ENCODE assay signal across 9 mouse cellular contexts in genomic region chr15:27625014-27625889, GRCm38 (mm10). TPM values are rescaled to one million over a fixed set of nuclear protein-coding genes. Genes with fewer than 3 reads are reported as not detected.
A peak's percentile ranks its signal among the peaks of the same experiment; 100 is the strongest.
DNase-seq lines count a peak whose midpoint lies in the region; ATAC-seq and TF ChIP-seq lines count a peak whose summit lies in the region.
"Had no signal": no experiment of that assay in that cellular context is flagged by ENCODE, and none has a peak within 500 bp of the region (broad histone marks: within the 10 kb centered on the region; RNA-seq: fewer than 3 reads in every experiment).

No protein-coding gene starts in this region.

- H3K4me1 ChIP-seq in lung, postnatal 0 days (ENCODE audit: insufficient read depth, low read depth, low read length) = peaks cover 6% of the 10 kb centered on the region; the same call in 1 of the 2 replicates
- peaks cover 5% of the 10 kb centered on the region; the same call in 1 of the 2 replicates for H3K4me1 ChIP-seq in stomach, postnatal 0 days (replicated peaks; ENCODE audit: control insufficient read depth, insufficient read depth)

- no peak for TF ChIP-seq EP300 in lung, postnatal 0 days (IDR thresholded peaks at IDR 0.05)
- no peak for TF ChIP-seq EP300 in stomach, postnatal 0 days (optimal IDR thresholded peaks at IDR 0.05)

- no peak overlapping the region for H3K4me2 ChIP-seq in lung, postnatal 0 days (replicated peaks; ENCODE audit: low read depth, low read length)
- no peak overlapping the region for H3K4me2 ChIP-seq in stomach, postnatal 0 days (replicated peaks; ENCODE audit: low read depth)
- H3K4me2 ChIP-seq: embryonic facial prominence, embryonic 15.5 days; limb, embryonic 13.5 days had no signal

- no peak overlapping the region for H3K4me3 ChIP-seq in lung, postnatal 0 days (ENCODE audit: low read depth, low read length)
- no peak overlapping the region for H3K4me3 ChIP-seq in stomach, postnatal 0 days (ENCODE audit: low read depth, low read length)
- H3K4me3 ChIP-seq: embryonic facial prominence, embryonic 15.5 days; limb, embryonic 13.5 days had no signal

- no peak overlapping the region for H3K27ac ChIP-seq in lung, postnatal 0 days (ENCODE audit: low read length)
- H3K27ac ChIP-seq in stomach, postnatal 0 days (replicated peaks) = no peak overlapping the region
- H3K27ac ChIP-seq: embryonic facial prominence, embryonic 15.5 days; limb, embryonic 13.5 days had no signal

- ATAC-seq in lung, postnatal 0 days = no peak
- peak; percentile 69 to 84 for ATAC-seq in hematopoietic stem cell, adult 5-6 weeks (replicated peaks in 1 of 2; ENCODE audit: insufficient read depth in 1 of 2, low FRiP score in 2 of 2, low TSS enrichment in 1 of 2, low read depth in 1 of 2, poor library complexity in 2 of 2, severe bottlenecking in 2 of 2)
- no peak for ATAC-seq in stomach, postnatal 0 days (ENCODE audit: low FRiP score, low TSS enrichment)

- no peaks in the 10 kb centered on the region for H3K36me3 ChIP-seq in lung, postnatal 0 days (ENCODE audit: insufficient read depth, low read length)
- 0 out of 2 replicates have a peak, but pooled peaks cover 10% of the 10 kb centered on the region for H3K36me3 ChIP-seq in stomach, postnatal 0 days (ENCODE audit: control insufficient read depth, insufficient read depth, low read length)

- no peaks in the 10 kb centered on the region for H3K27me3 ChIP-seq in lung, postnatal 0 days (replicated peaks; ENCODE audit: insufficient read depth, low read length)
- no peaks in the 10 kb centered on the region for H3K27me3 ChIP-seq in stomach, postnatal 0 days (ENCODE audit: control insufficient read depth, insufficient read depth, low read length)
- H3K27me3 ChIP-seq: embryonic facial prominence, embryonic 15.5 days; limb, embryonic 13.5 days had no signal

- WGBS in lung, postnatal 0 days = 80% methylated on average over 13 of the region's 13 CpGs
- 85% methylated on average over 13 of the region's 13 CpGs for WGBS in stomach, postnatal 0 days

- H3K9me3 ChIP-seq in lung, postnatal 0 days (ENCODE audit: low read length) = no peaks in the 10 kb centered on the region
- no peaks in the 10 kb centered on the region for H3K9me3 ChIP-seq in stomach, postnatal 0 days (ENCODE audit: control insufficient read depth, low read length)
- H3K9me3 ChIP-seq: embryonic facial prominence, embryonic 15.5 days; limb, embryonic 13.5 days had no signal

- peak; percentile 18 for DNase-seq in lung, postnatal 0 days (ENCODE audit: low spot score)
- DNase-seq in lung, adult 18-20 months = no peak
- peak; percentile 75 for DNase-seq in brain, adult 2 months (ENCODE audit: low read depth, low spot score)
- peak; percentile 25 for DNase-seq in spleen, adult 12 weeks (ENCODE audit: low spot score)
- DNase-seq in stomach, postnatal 0 days (ENCODE audit: low spot score) = no peak
- DNase-seq in layer of hippocampus, postnatal 14 days (ENCODE audit: low spot score in 2 of 2) = no peak

- H3K9ac ChIP-seq in lung, postnatal 0 days (replicated peaks; ENCODE audit: low read depth) = no peak overlapping the region
- H3K9ac ChIP-seq in stomach, postnatal 0 days (ENCODE audit: low read length) = no peak overlapping the region
- H3K9ac ChIP-seq: embryonic facial prominence, embryonic 15.5 days; limb, embryonic 13.5 days had no signal

- TF ChIP-seq CTCF in lung, postnatal 0 days (IDR thresholded peaks at IDR 0.05) = no peak
- no peak for TF ChIP-seq CTCF in stomach, postnatal 0 days (IDR thresholded peaks at IDR 0.05; ENCODE audit: low read depth)

RNA-seq across cellular contexts. Expression of gene Otulin, which starts 5.2 kb away (rescaled TPM):
- polyA plus RNA-seq in lung, postnatal 0 days (2015; fragmentation: Nextera tagmentation; extraction: Ambion mirVana) = 26.2 and 29.4 TPM in 2 replicates
- total RNA-seq in hematopoietic stem cell, adult 5-6 weeks (2017) = 35.3 and 48.0 TPM in 2 replicates
- polyA plus RNA-seq in stomach, postnatal 0 days (2015; fragmentation: Nextera tagmentation; extraction: Ambion mirVana) = 23.7 and 24.4 TPM in 2 replicates
- total RNA-seq in layer of hippocampus, postnatal 14 days (2021) = 10 to 100 TPM; 22.0 to 22.4 TPM

RNA-seq across cellular contexts. Expression of gene Otulinl, which starts 56.1 kb away (rescaled TPM):
- polyA plus RNA-seq in lung, postnatal 0 days (2015; fragmentation: Nextera tagmentation; extraction: Ambion mirVana) = 38.9 and 58.5 TPM in 2 replicates
- 22.3 and 38.6 TPM in 2 replicates for total RNA-seq in hematopoietic stem cell, adult 5-6 weeks (2017)
- polyA plus RNA-seq in stomach, postnatal 0 days (2015; fragmentation: Nextera tagmentation; extraction: Ambion mirVana) = 14.6 and 15.2 TPM in 2 replicates
- 10 to 100 TPM; 31.1 to 32.0 TPM for total RNA-seq in layer of hippocampus, postnatal 14 days (2021)

Comparison
In these comparisons a context has a peak if more than half of its experiments do, and no peak if none do; other contexts are left out.
1. DNase-seq: peak in lung, postnatal 0 days (single experiment), brain, adult 2 months (single experiment) and spleen, adult 12 weeks (single experiment); none in lung, adult 18-20 months (0 of 2), stomach, postnatal 0 days (single experiment) and layer of hippocampus, postnatal 14 days (0 of 2).
2. ATAC-seq: peak in hematopoietic stem cell, adult 5-6 weeks (2 of 2); none in lung, postnatal 0 days (single experiment) and stomach, postnatal 0 days (single experiment).